Mouse (Mus musculus) MEL (cell line): ENCODE data around the gene Runx1. TPM values are rescaled to one million over a fixed set of nuclear protein-coding genes. Genes with fewer than 3 reads are reported as not detected.

Experiments
- DNase-seq: peaks from one replicate; pipeline ENCODE4 v3.0.0; 2011; ENCODE audit warnings: low read depth, low spot score
- H3K27ac ChIP-seq: 2 replicates; pipeline ENCODE4 v1.5.1; 2012; ENCODE audit warnings: low read depth, mild to moderate bottlenecking, control low read depth, low read length, moderate library complexity; ENCODE audit not compliant: control insufficient read depth
- H3K27me3 ChIP-seq, 2 experiments: fragments of 150-350 bp in 1 of 2; sonication (generic) in 1 of 2; 2 replicates each; pipeline ENCODE4 v1.6.1; 2012; ENCODE audit warnings: low read length in 2 of 2, mild to moderate bottlenecking in 2 of 2, improper control_type of control experiment in 1 of 2, moderate library complexity in 1 of 2; ENCODE audit not compliant: insufficient read depth in 2 of 2, control insufficient read depth in 1 of 2
- H3K36me3 ChIP-seq, 2 experiments: 2 replicates each; pipeline ENCODE4 v1.6.1; 2012 to 2014; ENCODE audit warnings: low read length in 2 of 2, improper control_type of control experiment in 1 of 2, inconsistent platforms in 1 of 2, mild to moderate bottlenecking in 1 of 2; ENCODE audit not compliant: insufficient read depth in 2 of 2, control insufficient read depth in 1 of 2
- H3K4me1 ChIP-seq, 2 experiments: fragments of 150-350 bp in 1 of 2; sonication (generic) in 1 of 2; 2 replicates each; pipeline ENCODE4 v1.6.1; 2012; ENCODE audit warnings: low read length in 2 of 2, improper control_type of control experiment in 1 of 2, mild to moderate bottlenecking in 1 of 2; ENCODE audit not compliant: insufficient read depth in 2 of 2, control insufficient read depth in 1 of 2
- H3K4me3 ChIP-seq, 2 experiments: fragments of 150-350 bp in 1 of 2; sonication (generic) in 1 of 2; 2 replicates each; pipeline ENCODE4 v1.5.1; 2012; ENCODE audit warnings: low read depth in 2 of 2, low read length in 2 of 2, mild to moderate bottlenecking in 2 of 2, moderate library complexity in 2 of 2, control low read depth in 1 of 2, improper control_type of control experiment in 1 of 2; ENCODE audit not compliant: control insufficient read depth in 1 of 2, insufficient read depth in 1 of 2
- H3K79me2 ChIP-seq: 2 replicates; pipeline ENCODE4 v1.6.1; 2012; ENCODE audit warnings: mild to moderate bottlenecking, low read length, moderate library complexity; ENCODE audit not compliant: control insufficient read depth, poor library complexity, insufficient read depth
- H3K9ac ChIP-seq: 2 replicates; pipeline ENCODE4 v1.6.1; 2012; ENCODE audit warnings: low read depth, mild to moderate bottlenecking, control low read depth, low read length, moderate library complexity; ENCODE audit not compliant: control insufficient read depth, poor library complexity, severe bottlenecking
- H3K9me3 ChIP-seq: fragments of 150-350 bp; sonication (generic); replicated peaks from 2 replicates; pipeline ENCODE4 v1.6.1; 2012; ENCODE audit warnings: mild to moderate bottlenecking, low read length, improper control_type of control experiment, moderate library complexity; ENCODE audit not compliant: insufficient read depth
- BHLHE40 ChIP-seq: IDR thresholded peaks from 2 replicates; pipeline ENCODE4 v1.6.1; 2012; ENCODE audit warnings: low read depth, mild to moderate bottlenecking, inconsistent platforms, low read length, improper control_type of control experiment, borderline replicate concordance
- CHD1 ChIP-seq: IDR thresholded peaks from 2 replicates; pipeline ENCODE4 v1.6.1; 2012; ENCODE audit warnings: low read depth, mild to moderate bottlenecking, inconsistent platforms, low read length, improper control_type of control experiment
- CHD2 ChIP-seq: IDR thresholded peaks from 2 replicates; pipeline ENCODE4 v1.6.1; 2011; ENCODE audit warnings: low read length, improper control_type of control experiment
- CTCF ChIP-seq, 3 experiments: IDR thresholded peaks in 2 of 3; conservative IDR thresholded peaks in 1 of 3; 2 replicates each; pipeline ENCODE4 v1.5.1; 2011 to 2012; ENCODE audit warnings: low read length in 3 of 3, low read depth in 2 of 3, mild to moderate bottlenecking in 2 of 3, improper control_type of control experiment in 1 of 3, inconsistent platforms in 1 of 3, mixed read lengths in 1 of 3, moderate library complexity in 1 of 3; ENCODE audit not compliant: control insufficient read depth in 1 of 3, insufficient read depth in 1 of 3, poor library complexity in 1 of 3, severe bottlenecking in 1 of 3
- E2F4 ChIP-seq: IDR thresholded peaks from 2 replicates; pipeline ENCODE4 v1.6.1; 2011; ENCODE audit warnings: low read depth, low read length, improper control_type of control experiment, borderline replicate concordance
- ELF1 ChIP-seq: IDR thresholded peaks from 2 replicates; pipeline ENCODE4 v1.6.1; 2014; ENCODE audit warnings: low read depth, mild to moderate bottlenecking, inconsistent platforms, low read length, improper control_type of control experiment, moderate library complexity
- EP300 ChIP-seq, 2 experiments: IDR thresholded peaks; 2 replicates each; pipeline ENCODE4 v1.6.1; 2011; ENCODE audit warnings: improper control_type of control experiment in 2 of 2, low read length in 2 of 2, low read depth in 1 of 2, mild to moderate bottlenecking in 1 of 2
- ETS1 ChIP-seq: IDR thresholded peaks from 2 replicates; pipeline ENCODE4 v1.6.1; 2012; ENCODE audit warnings: low read depth, mild to moderate bottlenecking, inconsistent platforms, low read length, improper control_type of control experiment, moderate library complexity
- GABPA ChIP-seq: IDR thresholded peaks from 2 replicates; pipeline ENCODE4 v1.6.1; 2012; ENCODE audit warnings: low read depth, mild to moderate bottlenecking, inconsistent platforms, low read length, improper control_type of control experiment, moderate library complexity
- GATA1 ChIP-seq: IDR thresholded peaks from 2 replicates; pipeline ENCODE4 v1.6.1; 2011; ENCODE audit warnings: low read depth, low read length, improper control_type of control experiment
- HCFC1 ChIP-seq: IDR thresholded peaks from 2 replicates; pipeline ENCODE4 v1.6.1; 2012; ENCODE audit warnings: low read depth, mild to moderate bottlenecking, inconsistent platforms, low read length, improper control_type of control experiment, moderate library complexity
- JUND ChIP-seq: IDR thresholded peaks from 2 replicates; pipeline ENCODE4 v1.6.1; 2011; ENCODE audit warnings: low read depth, mild to moderate bottlenecking, improper control_type of control experiment, low read length
- KAT2A ChIP-seq: conservative IDR thresholded peaks from 2 replicates; pipeline ENCODE4 v1.6.1; 2012; ENCODE audit warnings: low read depth, low read length, improper control_type of control experiment, inconsistent platforms
- MAFK ChIP-seq: IDR thresholded peaks from 2 replicates; pipeline ENCODE4 v1.6.1; 2011; ENCODE audit warnings: low read depth, mild to moderate bottlenecking, low read length, improper control_type of control experiment, borderline replicate concordance
- MAX ChIP-seq: IDR thresholded peaks from 2 replicates; pipeline ENCODE4 v1.6.1; 2011; ENCODE audit warnings: low read length, improper control_type of control experiment
- MAZ ChIP-seq: IDR thresholded peaks from 2 replicates; pipeline ENCODE4 v1.6.1; 2012; ENCODE audit warnings: low read depth, mild to moderate bottlenecking, inconsistent platforms, low read length, improper control_type of control experiment
- MEF2A ChIP-seq: IDR thresholded peaks from 2 replicates; pipeline ENCODE4 v1.6.1; 2014; ENCODE audit warnings: low read depth, mild to moderate bottlenecking, inconsistent platforms, low read length, improper control_type of control experiment; ENCODE audit not compliant: poor library complexity, insufficient replicate concordance, severe bottlenecking; ENCODE audit errors: extremely low read depth
- MXI1 ChIP-seq: IDR thresholded peaks from 2 replicates; pipeline ENCODE4 v1.6.1; 2011; ENCODE audit warnings: mild to moderate bottlenecking, low read depth, low read length, improper control_type of control experiment
- MYB ChIP-seq: IDR thresholded peaks from 2 replicates; pipeline ENCODE4 v1.6.1; 2011; ENCODE audit warnings: mild to moderate bottlenecking, low read depth, low read length, improper control_type of control experiment
- MYC ChIP-seq: IDR thresholded peaks from 2 replicates; pipeline ENCODE4 v1.6.1; 2011; ENCODE audit warnings: low read depth, mild to moderate bottlenecking, low read length, improper control_type of control experiment, moderate library complexity
- NRF1 ChIP-seq: IDR thresholded peaks from 2 replicates; pipeline ENCODE4 v1.6.1; 2014; ENCODE audit warnings: low read depth, mild to moderate bottlenecking, inconsistent platforms, low read length, improper control_type of control experiment, moderate library complexity; ENCODE audit not compliant: poor library complexity, insufficient read depth, severe bottlenecking
- POLR2A ChIP-seq, 2 experiments: IDR thresholded peaks; 2 replicates each; pipeline ENCODE4 v1.6.1; 2011 to 2012; ENCODE audit warnings: low read length in 2 of 2, mild to moderate bottlenecking in 2 of 2, control low read depth in 1 of 2, improper control_type of control experiment in 1 of 2, low read depth in 1 of 2, moderate library complexity in 1 of 2; ENCODE audit not compliant: control insufficient read depth in 1 of 2, insufficient read depth in 1 of 2, poor library complexity in 1 of 2
- POLR2AphosphoS2 ChIP-seq: IDR thresholded peaks from 2 replicates; pipeline ENCODE4 v1.6.1; 2011; ENCODE audit warnings: low read length, improper control_type of control experiment
- POLR2AphosphoS5 ChIP-seq: IDR thresholded peaks from 2 replicates; pipeline ENCODE4 v1.6.1; 2012; ENCODE audit warnings: low read depth, borderline replicate concordance, mild to moderate bottlenecking, inconsistent platforms, low read length, moderate library complexity, mixed read lengths
- RAD21 ChIP-seq: IDR thresholded peaks from 2 replicates; pipeline ENCODE4 v1.6.1; 2011; ENCODE audit warnings: mild to moderate bottlenecking, low read depth, low read length, improper control_type of control experiment
- RCOR1 ChIP-seq: IDR thresholded peaks from 2 replicates; pipeline ENCODE4 v1.6.1; 2012; ENCODE audit warnings: low read depth, mild to moderate bottlenecking, inconsistent platforms, low read length, improper control_type of control experiment
- SIN3A ChIP-seq: IDR thresholded peaks from 2 replicates; pipeline ENCODE4 v1.6.1; 2012; ENCODE audit warnings: low read length, improper control_type of control experiment, inconsistent platforms
- SMC3 ChIP-seq: IDR thresholded peaks from 2 replicates; pipeline ENCODE4 v1.6.1; 2011; ENCODE audit warnings: low read depth, low read length, improper control_type of control experiment
- TAL1 ChIP-seq: IDR thresholded peaks from 2 replicates; pipeline ENCODE4 v1.6.1; 2012; ENCODE audit warnings: mild to moderate bottlenecking, inconsistent platforms, low read length, moderate library complexity, mixed read lengths
- TBP ChIP-seq: IDR thresholded peaks from 2 replicates; pipeline ENCODE4 v1.8.0; 2011; ENCODE audit warnings: low read depth, low read length, improper control_type of control experiment
- TCF12 ChIP-seq: IDR thresholded peaks from 2 replicates; pipeline ENCODE4 v1.6.1; 2014; ENCODE audit warnings: low read depth, mild to moderate bottlenecking, inconsistent platforms, low read length, improper control_type of control experiment, moderate library complexity
- UBTF ChIP-seq: IDR thresholded peaks from 2 replicates; pipeline ENCODE4 v1.6.1; 2012; ENCODE audit warnings: low read depth, mild to moderate bottlenecking, inconsistent platforms, low read length, improper control_type of control experiment, moderate library complexity, borderline replicate concordance; ENCODE audit not compliant: insufficient read depth
- USF1 ChIP-seq: IDR thresholded peaks from 2 replicates; pipeline ENCODE4 v1.6.1; 2014; ENCODE audit warnings: low read depth, mild to moderate bottlenecking, inconsistent platforms, low read length, improper control_type of control experiment, moderate library complexity
- USF2 ChIP-seq, 2 experiments: IDR thresholded peaks; 2 replicates each; pipeline ENCODE4 v1.6.1; 2011 to 2012; ENCODE audit warnings: improper control_type of control experiment in 2 of 2, low read length in 2 of 2, borderline replicate concordance in 1 of 2, inconsistent platforms in 1 of 2, low read depth in 1 of 2, mild to moderate bottlenecking in 1 of 2; ENCODE audit not compliant: insufficient read depth in 1 of 2
- ZC3H11A ChIP-seq: IDR thresholded peaks from 2 replicates; pipeline ENCODE4 v1.6.1; 2012; ENCODE audit warnings: low read depth, mild to moderate bottlenecking, inconsistent platforms, low read length, improper control_type of control experiment
- ZKSCAN1 ChIP-seq: IDR thresholded peaks from 2 replicates; pipeline ENCODE4 v1.6.1; 2012; ENCODE audit warnings: low read depth, mild to moderate bottlenecking, inconsistent platforms, low read length, improper control_type of control experiment, moderate library complexity
- ZMIZ1 ChIP-seq: IDR thresholded peaks from 2 replicates; pipeline ENCODE4 v1.6.1; 2012; ENCODE audit warnings: low read depth, mild to moderate bottlenecking, inconsistent platforms, low read length, improper control_type of control experiment, moderate library complexity
- ZNF384 ChIP-seq: IDR thresholded peaks from 2 replicates; pipeline ENCODE4 v1.6.1; 2012; ENCODE audit warnings: low read depth, mild to moderate bottlenecking, inconsistent platforms, low read length, improper control_type of control experiment
- polyA plus RNA-seq, 2 experiments: library from polyadenylated mRNA; stranded (reverse) in 1 of 2; unstranded in 1 of 2; fragments of >175 nt in 1 of 2; fragments of >200 nt in 1 of 2; gene quantifications; 2 replicates each; pipeline versions ENCODE4 v1.2.1 to v1.2.4; 2012; ENCODE audit warnings: low replicate concordance in 2 of 2, low read depth in 1 of 2; ENCODE audit not compliant: insufficient read length in 2 of 2, insufficient read depth in 1 of 2, missing spikeins in 1 of 2
- total RNA-seq: library from RNA; depleted of rRNA; stranded (reverse); fragments of 300-350 nt; gene quantifications from 2 replicates; pipeline ENCODE4 v1.2.3, GENCODE M21; 2012

The Runx1 gene
- total and polyA plus RNA-seq, 3 experiments: 14.3 to 23.5 TPM; not detected in 1

GRCm38 (mm10) chr16:92724526-92724925 lies 101.4 kb downstream of the Runx1 start:
- Histone ChIP-seq H3K36me3 (peaks cover 5 to 33% of the 10 kb centered on the region in 2 experiments), H3K9ac (no peak overlapping the region), H3K79me2 (peaks cover 15% of the 10 kb centered on the region), H3K27me3 (no peaks in the 10 kb centered on the region), H3K27ac (peak overlapping the region; percentile 49), H3K9me3 (no peaks in the 10 kb centered on the region), H3K4me3 (no peak overlapping the region), H3K4me1 (peaks cover 10 to 17% of the 10 kb centered on the region in 2 experiments)
- DNase-seq: peak; percentile 78
- TF ChIP-seq MAZ (no peak), ZC3H11A (no peak), POLR2AphosphoS5 (no peak), ZMIZ1 (no peak), CTCF (IDR thresholded peaks at IDR 0.05 in 2 of 3, conservative IDR thresholded peaks at IDR 0.05 in 1 of 3; ENCODE audit: control insufficient read depth in 1 of 3, insufficient read depth in 1 of 3, low read depth in 2 of 3, low read length in 3 of 3, poor library complexity in 1 of 3, severe bottlenecking in 1 of 3) (no peak), MAFK (no peak), JUND (no peak), KAT2A (no peak), E2F4 (no peak), CHD2 (no peak), MYB (no peak), RAD21 (no peak), MEF2A (no peak; the same call in 1 of the 2 replicates), POLR2AphosphoS2 (no peak), MXI1 (no peak), ETS1 (peak; percentile 81; the same call in 1 of the 2 replicates), SIN3A (peak; percentile 58), TBP (no peak), EP300 (IDR thresholded peaks at IDR 0.05; ENCODE audit: low read depth in 1 of 2, low read length in 2 of 2) (peak; percentile 85 to 90), TAL1 (peak; percentile 48), CHD1 (no peak), UBTF (no peak), RCOR1 (peak; percentile 66; the same call in 1 of the 2 replicates), TCF12 (peak; percentile 65), ELF1 (no peak; the same call in 1 of the 2 replicates), MYC (no peak), BHLHE40 (no peak), POLR2A (IDR thresholded peaks at IDR 0.05; ENCODE audit: control insufficient read depth in 1 of 2, insufficient read depth in 1 of 2, low read depth in 1 of 2, low read length in 2 of 2, poor library complexity in 1 of 2) (no peak), ZKSCAN1 (no peak), GABPA (no peak), USF1 (no peak), GATA1 (peak; percentile 82), ZNF384 (no peak), NRF1 (no peak), USF2 (IDR thresholded peaks at IDR 0.05; ENCODE audit: borderline replicate concordance in 1 of 2, insufficient read depth in 1 of 2, low read depth in 1 of 2, low read length in 2 of 2) (no peak), SMC3 (no peak), MAX (no peak), HCFC1 (peak; percentile 29; the same call in 1 of the 2 replicates)
